Comparison of ENCODE assay signal across 13 mouse cellular contexts in the genomic region with DNA sequence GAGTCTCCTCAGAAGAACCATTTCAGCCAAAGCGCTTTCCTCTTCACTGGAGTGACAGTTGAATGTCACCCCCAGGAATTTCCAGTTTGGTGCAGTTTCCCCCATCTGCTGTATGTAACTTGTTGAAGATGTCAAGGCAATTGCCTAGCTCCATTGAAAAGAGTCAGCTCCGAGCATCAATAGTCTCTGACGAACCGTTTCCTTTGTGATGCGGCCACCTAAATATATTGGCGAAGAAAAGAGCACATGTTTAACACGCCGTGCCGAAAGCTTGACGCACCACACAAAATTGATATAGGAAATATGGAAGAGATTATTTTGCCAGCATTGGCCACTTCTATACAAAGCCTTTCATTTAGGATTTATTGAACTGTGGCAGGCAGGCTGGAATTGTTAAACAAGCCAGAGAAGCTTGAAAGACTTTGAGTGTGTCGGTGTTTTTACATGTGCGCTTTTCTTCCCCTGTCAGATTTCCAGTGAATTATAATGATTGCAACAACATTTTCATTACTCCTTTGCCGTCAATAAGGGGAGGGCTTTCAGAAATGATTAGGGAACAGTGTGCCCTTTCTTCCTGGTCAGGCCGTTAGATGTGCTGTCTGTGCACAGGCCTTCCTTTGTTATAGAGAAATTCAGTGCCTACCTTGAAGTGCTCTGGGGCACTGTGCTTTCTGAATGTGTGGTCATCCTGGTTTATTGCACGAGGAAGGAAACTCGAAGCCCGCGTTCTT.
DNase-seq lines count a peak whose midpoint lies in the region; ATAC-seq lines count a peak whose summit lies in the region.
"Had no signal": no experiment of that assay in that cellular context is flagged by ENCODE, and none has a peak within 500 bp of the region (broad histone marks: within the 10 kb centered on the region; RNA-seq: fewer than 3 reads in every experiment).

No protein-coding gene starts in this region.

- no peaks in the 10 kb centered on the region for H3K36me3 ChIP-seq in kidney, embryonic 16.5 days (ENCODE audit: insufficient read depth, low read length)
- H3K36me3 ChIP-seq in forebrain, embryonic 10.5 days (replicated peaks): 0 out of 2 replicates have a peak, but pooled peaks cover 3% of the 10 kb centered on the region
- H3K36me3 ChIP-seq in hindbrain, embryonic 13.5 days: no peaks in the 10 kb centered on the region
- H3K36me3 ChIP-seq in midbrain, embryonic 16.5 days (ENCODE audit: control insufficient read depth, insufficient read depth, low read length): no peaks in the 10 kb centered on the region

- no peak overlapping the region for H3K4me3 ChIP-seq in kidney, embryonic 16.5 days (ENCODE audit: low read length)
- no peak overlapping the region for H3K4me3 ChIP-seq in forebrain, embryonic 10.5 days
- no peak overlapping the region for H3K4me3 ChIP-seq in hindbrain, embryonic 13.5 days
- H3K4me3 ChIP-seq in midbrain, embryonic 16.5 days (ENCODE audit: low read depth, low read length): no peak overlapping the region
- H3K4me3 ChIP-seq: heart, adult 2 months had no signal

- peaks cover 19% of the 10 kb centered on the region; the same call in 1 of the 2 replicates for H3K4me1 ChIP-seq in kidney, embryonic 16.5 days (ENCODE audit: insufficient read depth, low read length)
- H3K4me1 ChIP-seq in forebrain, embryonic 10.5 days: peaks cover 46% of the 10 kb centered on the region
- peaks cover 28% of the 10 kb centered on the region for H3K4me1 ChIP-seq in hindbrain, embryonic 13.5 days (replicated peaks)
- peaks cover 10% of the 10 kb centered on the region for H3K4me1 ChIP-seq in midbrain, embryonic 16.5 days (ENCODE audit: control insufficient read depth, insufficient read depth, low read length)

- no peaks in the 10 kb centered on the region for H3K9me3 ChIP-seq in kidney, embryonic 16.5 days (ENCODE audit: low read length)
- no peaks in the 10 kb centered on the region for H3K9me3 ChIP-seq in forebrain, embryonic 10.5 days
- no peaks in the 10 kb centered on the region for H3K9me3 ChIP-seq in hindbrain, embryonic 13.5 days
- H3K9me3 ChIP-seq in midbrain, embryonic 16.5 days (replicated peaks; ENCODE audit: control insufficient read depth, low read length, poor library complexity, severe bottlenecking): no peaks in the 10 kb centered on the region

- H3K9ac ChIP-seq in kidney, embryonic 16.5 days (replicated peaks; ENCODE audit: low read length): no peak overlapping the region
- H3K9ac ChIP-seq in hindbrain, embryonic 13.5 days: no peak overlapping the region
- H3K9ac ChIP-seq in midbrain, embryonic 16.5 days (ENCODE audit: low read depth, low read length): no peak overlapping the region

- peak; percentile 56; the same call in 1 of the 2 replicates for ATAC-seq in kidney, embryonic 16.5 days (ENCODE audit: low FRiP score, low TSS enrichment)
- ATAC-seq in hindbrain, embryonic 13.5 days (ENCODE audit: low FRiP score): no peak
- peak; percentile 52; the same call in 1 of the 2 replicates for ATAC-seq in midbrain, embryonic 16.5 days

- no peak overlapping the region for H3K27ac ChIP-seq in kidney, embryonic 16.5 days (ENCODE audit: low read length)
- peak overlapping the region; percentile 1; the same call in 1 of the 2 replicates for H3K27ac ChIP-seq in forebrain, embryonic 10.5 days
- H3K27ac ChIP-seq in hindbrain, embryonic 13.5 days: peak overlapping the region; percentile 67; the same call in 1 of the 2 replicates
- H3K27ac ChIP-seq in midbrain, embryonic 16.5 days (ENCODE audit: low read length): no peak overlapping the region; the same call in 1 of the 2 replicates
- H3K27ac ChIP-seq: heart, adult 2 months had no signal

- no peak for DNase-seq in kidney, postnatal 25 days
- no peak for DNase-seq in forebrain, embryonic 10.5 days (ENCODE audit: extremely low spot score, low spot score)
- DNase-seq in frontal cortex, postnatal 25 days (ENCODE audit: low spot score in 2 of 2): no peak
- no peak for DNase-seq in spleen, postnatal 14 days (ENCODE audit: low spot score in 2 of 2)
- DNase-seq in left cerebral cortex, postnatal 36 days (ENCODE audit: low spot score in 2 of 2): no peak
- DNase-seq: cerebellum, adult 8-10 months; heart, adult 2 months; layer of hippocampus, adult 9-11 months; lung, postnatal 10 days; thymus, postnatal 25 days had no signal

- 62% methylated on average over 18 of the region's 18 CpGs for WGBS in kidney, embryonic 16.5 days
- WGBS in forebrain, embryonic 10.5 days: 81% methylated on average over 18 of the region's 18 CpGs
- WGBS in hindbrain, embryonic 13.5 days: 44% methylated on average over 18 of the region's 18 CpGs
- 48% methylated on average over 18 of the region's 18 CpGs for WGBS in midbrain, embryonic 16.5 days

- intact Hi-C loops in left cerebral cortex, postnatal 36 days (cut with DNase I): no loop called here

- H3K4me2 ChIP-seq in kidney, embryonic 16.5 days (replicated peaks; ENCODE audit: low read depth, low read length): no peak overlapping the region
- no peak overlapping the region for H3K4me2 ChIP-seq in hindbrain, embryonic 13.5 days
- H3K4me2 ChIP-seq in midbrain, embryonic 16.5 days (ENCODE audit: low read length): no peak overlapping the region

- H3K27me3 ChIP-seq in kidney, embryonic 16.5 days (ENCODE audit: insufficient read depth, low read length): no peaks in the 10 kb centered on the region
- H3K27me3 ChIP-seq in forebrain, embryonic 10.5 days (ENCODE audit: poor library complexity, severe bottlenecking): no peaks in the 10 kb centered on the region
- H3K27me3 ChIP-seq in hindbrain, embryonic 13.5 days: no peaks in the 10 kb centered on the region
- no peaks in the 10 kb centered on the region for H3K27me3 ChIP-seq in midbrain, embryonic 16.5 days (ENCODE audit: control insufficient read depth, insufficient read depth, low read depth, low read length)

Comparison
In these comparisons a context has a peak if more than half of its experiments do, and no peak if none do; other contexts are left out.
1. H3K27ac ChIP-seq: peak in forebrain, embryonic 10.5 days (single experiment) and hindbrain, embryonic 13.5 days (single experiment); none in kidney, embryonic 16.5 days (single experiment) and midbrain, embryonic 16.5 days (single experiment).